Mouse (Mus musculus) MEL (cell line): ENCODE data around the gene Tor1a.

Experiments used
- MAFK ChIP-seq: IDR thresholded peaks from 2 replicates; pipeline ENCODE4 v1.6.1; 2011; ENCODE audit warnings: low read depth, mild to moderate bottlenecking, low read length, improper control_type of control experiment, borderline replicate concordance
- NELFE ChIP-seq: IDR thresholded peaks from 2 replicates; pipeline ENCODE4 v1.6.1; 2011; ENCODE audit warnings: low read depth, low read length, improper control_type of control experiment
- POLR2A ChIP-seq, 2 experiments: IDR thresholded peaks; 2 replicates each; pipeline ENCODE4 v1.6.1; 2011 to 2012; ENCODE audit warnings: low read length in 2 of 2, mild to moderate bottlenecking in 2 of 2, control low read depth in 1 of 2, improper control_type of control experiment in 1 of 2, low read depth in 1 of 2, moderate library complexity in 1 of 2; ENCODE audit not compliant: control insufficient read depth in 1 of 2, insufficient read depth in 1 of 2, poor library complexity in 1 of 2
- SIN3A ChIP-seq: IDR thresholded peaks from 2 replicates; pipeline ENCODE4 v1.6.1; 2012; ENCODE audit warnings: low read length, improper control_type of control experiment, inconsistent platforms

GRCm38 (mm10) chr2:30937731-30938130, 30.0 kb downstream of the Tor1a start:
- TF ChIP-seq POLR2A (IDR thresholded peaks at IDR 0.05; ENCODE audit: control insufficient read depth in 1 of 2, insufficient read depth in 1 of 2, low read depth in 1 of 2, low read length in 2 of 2, poor library complexity in 1 of 2) (no peak), MAFK (no peak), NELFE (no peak), SIN3A (no peak)
